Mouse (Mus musculus) embryo, embryonic 10.5 days (tissue): ENCODE results near the gene Trmt2a.

Source experiments
- DNase-seq: peaks from one replicate; pipeline ENCODE4 v3.0.0-alpha.2; 2015; ENCODE audit warnings: low spot score

Trmt2a gene

DNA sequence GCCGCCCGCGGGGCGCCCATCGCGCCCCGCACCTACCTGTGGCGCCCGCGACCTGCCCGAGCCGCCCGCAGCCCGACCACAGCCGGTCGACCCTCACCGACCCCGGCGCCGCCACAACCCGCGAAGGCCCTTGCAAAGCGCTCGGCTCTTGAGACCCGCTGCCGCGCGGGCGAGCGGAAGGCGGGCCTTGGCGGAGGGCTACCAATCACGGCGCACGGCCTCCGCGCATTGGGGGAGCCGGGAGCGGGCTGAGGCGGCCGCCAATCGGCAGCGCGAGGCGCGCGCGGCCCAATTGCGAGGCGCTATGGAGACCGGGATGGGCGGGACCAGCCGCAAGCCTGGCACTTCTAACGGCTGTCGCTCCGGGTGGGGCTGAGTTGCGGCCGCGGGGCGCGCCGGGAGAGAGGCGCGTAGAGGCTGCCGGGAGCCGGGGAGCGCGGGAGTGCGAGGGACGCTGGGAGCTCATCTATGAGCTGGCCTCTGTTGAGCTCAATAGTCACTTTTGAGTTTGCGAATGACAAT, 40.6 kb downstream of the Trmt2a start, which contains the start of gene Dgcr8:
Gene Dgcr8, minus strand, starts transcription at position 180 of the 522 bp plus-strand sequence.
- peak; percentile 99 for DNase-seq

DNA sequence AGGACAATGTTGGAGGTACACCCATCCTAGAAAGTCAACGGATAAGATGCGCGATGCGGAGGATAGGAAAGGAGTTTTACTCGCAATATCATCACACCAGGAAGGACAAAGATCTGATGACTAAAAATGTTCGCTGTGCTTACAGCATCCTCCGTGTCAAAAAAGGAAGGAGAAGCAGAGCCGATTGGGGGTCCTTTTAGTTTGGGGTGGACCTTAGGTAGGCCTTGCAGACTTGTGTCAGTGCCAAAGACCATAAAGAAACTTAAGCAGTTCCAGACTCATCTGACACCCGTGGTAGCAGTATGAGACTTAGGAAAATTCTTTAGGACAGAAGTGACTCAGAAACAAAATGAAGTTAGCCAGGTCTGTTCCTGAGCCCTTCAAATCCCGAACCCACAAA, 41.1 kb downstream of the Trmt2a start:
- peak; percentile 24 for DNase-seq
